Mouse (Mus musculus): ENCODE results near the gene Zgrf1. TPM values are rescaled to one million over a fixed set of nuclear protein-coding genes. Genes with fewer than 3 reads are reported as not detected.

Zgrf1 gene
- total and polyA plus RNA-seq, 2 experiments from 2014 or later: 1.3 to 3.8 TPM

GRCm38 (mm10) chr3:127625701-127626399 is 72.6 kb downstream of the Zgrf1 start:
- DNase-seq: no peak
- Histone ChIP-seq H3K4me1 (ENCODE audit: insufficient read depth) (no peaks in the 10 kb centered on the region), H3K27ac (ENCODE audit: low read depth, low read length) (peak overlapping the region; percentile 67), H3K9me3 (ENCODE audit: low read length) (no peaks in the 10 kb centered on the region), H3K36me3 (ENCODE audit: insufficient read depth) (no peaks in the 10 kb centered on the region), H3K4me2 (ENCODE audit: low read depth) (peak overlapping the region; percentile 57), H3K27me3 (ENCODE audit: insufficient read depth, low read length) (peaks cover 30% of the 10 kb centered on the region), H3K4me3 (ENCODE audit: low read depth, low read length) (peak overlapping the region; percentile 40), H3K9ac (peak overlapping the region; percentile 48)
- ATAC-seq: peak; percentile 47; the same call in 1 of the 2 replicates
- WGBS: 3% methylated on average over 28 of the region's 28 CpGs
- TF ChIP-seq CTCF (IDR thresholded peaks at IDR 0.05; ENCODE audit: low read depth): 0 out of 2 replicates have a peak, but pooled peaks have one; percentile 7

- TF ChIP-seq CTCF (IDR thresholded peaks at IDR 0.05; ENCODE audit: low read depth): no peak
- Histone ChIP-seq H3K4me2 (ENCODE audit: low read depth) (no peak overlapping the region), H3K9ac (no peak overlapping the region), H3K4me1 (ENCODE audit: insufficient read depth) (no peaks in the 10 kb centered on the region), H3K9me3 (ENCODE audit: low read length) (no peaks in the 10 kb centered on the region), H3K36me3 (ENCODE audit: insufficient read depth) (no peaks in the 10 kb centered on the region), H3K27me3 (ENCODE audit: insufficient read depth, low read length) (peaks cover 35% of the 10 kb centered on the region), H3K4me3 (ENCODE audit: low read depth, low read length) (no peak overlapping the region), H3K27ac (ENCODE audit: low read depth, low read length) (no peak overlapping the region)
- 7% methylated on average over 3 of the region's 3 CpGs for whole genome bisulfite sequencing
- DNase-seq (no peak), ATAC-seq (no peak)
Observed at GRCm38 (mm10) chr3:127626524-127626923, 73.2 kb downstream of the Zgrf1 start.

GRCm38 (mm10) chr3:127627151-127627955 is 74.1 kb downstream of the Zgrf1 start:
- H3K36me3 ChIP-seq (ENCODE audit: insufficient read depth): no peaks in the 10 kb centered on the region
- no peaks in the 10 kb centered on the region for H3K9me3 ChIP-seq (ENCODE audit: low read length)
- H3K9ac ChIP-seq: no peak overlapping the region
- no peak for TF ChIP-seq CTCF (IDR thresholded peaks at IDR 0.05; ENCODE audit: low read depth)
- WGBS: 4% methylated on average over 28 of the region's 28 CpGs
- no peak for DNase-seq
- H3K27ac ChIP-seq (ENCODE audit: low read depth, low read length): no peak overlapping the region
- H3K4me3 ChIP-seq (ENCODE audit: low read depth, low read length): peak overlapping the region; percentile 2; the same call in 1 of the 2 replicates
- ATAC-seq: no peak
- H3K4me2 ChIP-seq (ENCODE audit: low read depth): 0 out of 2 replicates have a peak overlapping the region, but pooled peaks have one; percentile 19
- H3K27me3 ChIP-seq (ENCODE audit: insufficient read depth, low read length): peaks cover 39% of the 10 kb centered on the region
- no peaks in the 10 kb centered on the region for H3K4me1 ChIP-seq (ENCODE audit: insufficient read depth)

GRCm38 (mm10) chr3:127627956-127628310 is 74.6 kb downstream of the Zgrf1 start:
- ATAC-seq (no peak), DNase-seq (no peak)
- H3K4me3 ChIP-seq (ENCODE audit: low read depth, low read length): 0 out of 2 replicates have a peak overlapping the region, but pooled peaks have one; percentile 2
- H3K27me3 ChIP-seq (ENCODE audit: insufficient read depth, low read length): peaks cover 39% of the 10 kb centered on the region
- no peaks in the 10 kb centered on the region for H3K4me1 ChIP-seq (ENCODE audit: insufficient read depth)
- WGBS: 8% methylated on average over 9 of the region's 9 CpGs
- H3K4me2 ChIP-seq (ENCODE audit: low read depth): peak overlapping the region; percentile 19; the same call in 1 of the 2 replicates
- H3K9ac ChIP-seq: no peak overlapping the region
- H3K36me3 ChIP-seq (ENCODE audit: insufficient read depth): no peaks in the 10 kb centered on the region
- H3K27ac ChIP-seq (ENCODE audit: low read depth, low read length): no peak overlapping the region
- TF ChIP-seq CTCF (IDR thresholded peaks at IDR 0.05; ENCODE audit: low read depth): no peak
- H3K9me3 ChIP-seq (ENCODE audit: low read length): no peaks in the 10 kb centered on the region

- no peaks in the 10 kb centered on the region for H3K36me3 ChIP-seq (ENCODE audit: insufficient read depth)
- TF ChIP-seq CTCF (IDR thresholded peaks at IDR 0.05; ENCODE audit: low read depth): no peak
- no peaks in the 10 kb centered on the region for H3K9me3 ChIP-seq (ENCODE audit: low read length)
- no peak for ATAC-seq
- DNase-seq: no peak
- H3K27ac ChIP-seq (ENCODE audit: low read depth, low read length): no peak overlapping the region
- no peak overlapping the region for H3K4me3 ChIP-seq (ENCODE audit: low read depth, low read length)
- H3K4me1 ChIP-seq (ENCODE audit: insufficient read depth): 0 out of 2 replicates have a peak, but pooled peaks cover 4% of the 10 kb centered on the region
- H3K9ac ChIP-seq: no peak overlapping the region
- whole genome bisulfite sequencing: 13% methylated on average over 37 of the region's 37 CpGs
- H3K4me2 ChIP-seq (ENCODE audit: low read depth): peak overlapping the region; percentile 19; the same call in 1 of the 2 replicates
- peaks cover 39% of the 10 kb centered on the region for H3K27me3 ChIP-seq (ENCODE audit: insufficient read depth, low read length)
Observed at GRCm38 (mm10) chr3:127628311-127629184, 75.3 kb downstream of the Zgrf1 start.

- no peaks in the 10 kb centered on the region for H3K36me3 ChIP-seq (ENCODE audit: insufficient read depth)
- ATAC-seq (no peak), DNase-seq (no peak)
- 14% methylated on average over 1 of the region's 1 CpGs for WGBS
- peaks cover 43% of the 10 kb centered on the region for H3K27me3 ChIP-seq (ENCODE audit: insufficient read depth, low read length)
- TF ChIP-seq CTCF (IDR thresholded peaks at IDR 0.05; ENCODE audit: low read depth): no peak
- 0 out of 2 replicates have a peak, but pooled peaks cover 6% of the 10 kb centered on the region for H3K4me1 ChIP-seq (ENCODE audit: insufficient read depth)
- no peak overlapping the region for H3K4me3 ChIP-seq (ENCODE audit: low read depth, low read length)
- no peaks in the 10 kb centered on the region for H3K9me3 ChIP-seq (ENCODE audit: low read length)
- H3K9ac ChIP-seq: no peak overlapping the region
- no peak overlapping the region for H3K27ac ChIP-seq (ENCODE audit: low read depth, low read length)
- H3K4me2 ChIP-seq (ENCODE audit: low read depth): no peak overlapping the region
Observed at GRCm38 (mm10) chr3:127630190-127630589, 76.9 kb downstream of the Zgrf1 start.
